Mouse (Mus musculus): ENCODE results near the gene Cacna2d1.

The Cacna2d1 gene

DNA sequence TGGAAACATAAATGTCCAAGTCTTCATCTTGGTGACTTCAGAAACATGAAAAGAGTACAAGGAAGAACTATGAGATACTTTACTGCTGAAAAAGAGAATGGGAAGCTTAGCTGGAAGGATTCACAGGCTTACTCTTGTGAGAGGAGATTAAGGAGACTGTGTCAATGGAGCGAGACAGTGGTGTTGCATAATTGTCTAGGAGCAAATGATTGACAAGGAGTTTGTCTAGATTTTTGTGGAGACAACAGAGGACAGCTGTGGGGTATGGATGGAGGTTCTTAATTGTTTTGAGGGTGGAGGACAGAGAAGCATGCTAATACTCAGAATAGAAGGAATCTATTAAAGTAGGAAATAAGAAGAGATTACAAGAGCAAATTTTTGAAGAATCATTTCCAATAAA lies 100.8 kb downstream of the Cacna2d1 start:
- CTCF ChIA-PET: no interaction called here
- POLR2A ChIA-PET: no interaction called here

DNA sequence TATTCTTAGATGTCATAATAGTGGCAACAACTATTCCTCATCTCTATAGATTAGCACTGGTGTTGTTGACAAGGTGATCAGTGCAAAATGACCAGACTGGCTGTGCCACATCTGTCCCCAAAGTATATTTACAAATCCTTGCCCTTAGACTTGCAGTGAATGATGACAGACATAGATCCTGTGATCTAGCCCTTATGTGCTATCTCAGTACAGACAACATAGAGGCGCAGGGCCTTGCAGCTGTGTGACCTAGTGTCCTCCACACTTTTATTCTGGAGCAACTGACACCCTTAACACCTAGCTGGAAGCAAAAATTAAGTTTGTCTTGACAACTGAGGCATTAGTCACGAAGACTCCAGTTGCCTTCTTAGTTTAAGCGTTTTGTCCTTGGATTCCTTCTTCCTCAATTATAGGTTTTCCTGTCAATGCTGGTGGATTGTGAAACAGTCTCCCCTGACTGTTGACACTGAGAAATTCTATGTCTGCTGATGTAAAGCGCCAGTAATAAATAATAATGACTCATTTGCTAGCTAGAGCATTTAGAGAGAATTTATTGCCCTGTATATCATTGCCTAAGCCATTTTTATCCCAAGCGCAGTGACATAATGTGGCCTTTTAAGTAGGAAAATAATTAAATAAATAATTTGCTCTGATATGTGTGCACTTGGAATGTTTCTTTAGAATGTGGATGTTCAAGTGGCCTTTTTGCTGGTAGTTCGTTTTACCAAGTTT lies 110.8 kb downstream of the Cacna2d1 start:
- ChIA-PET CTCF (no interaction called here), POLR2A (no interaction called here)

DNA sequence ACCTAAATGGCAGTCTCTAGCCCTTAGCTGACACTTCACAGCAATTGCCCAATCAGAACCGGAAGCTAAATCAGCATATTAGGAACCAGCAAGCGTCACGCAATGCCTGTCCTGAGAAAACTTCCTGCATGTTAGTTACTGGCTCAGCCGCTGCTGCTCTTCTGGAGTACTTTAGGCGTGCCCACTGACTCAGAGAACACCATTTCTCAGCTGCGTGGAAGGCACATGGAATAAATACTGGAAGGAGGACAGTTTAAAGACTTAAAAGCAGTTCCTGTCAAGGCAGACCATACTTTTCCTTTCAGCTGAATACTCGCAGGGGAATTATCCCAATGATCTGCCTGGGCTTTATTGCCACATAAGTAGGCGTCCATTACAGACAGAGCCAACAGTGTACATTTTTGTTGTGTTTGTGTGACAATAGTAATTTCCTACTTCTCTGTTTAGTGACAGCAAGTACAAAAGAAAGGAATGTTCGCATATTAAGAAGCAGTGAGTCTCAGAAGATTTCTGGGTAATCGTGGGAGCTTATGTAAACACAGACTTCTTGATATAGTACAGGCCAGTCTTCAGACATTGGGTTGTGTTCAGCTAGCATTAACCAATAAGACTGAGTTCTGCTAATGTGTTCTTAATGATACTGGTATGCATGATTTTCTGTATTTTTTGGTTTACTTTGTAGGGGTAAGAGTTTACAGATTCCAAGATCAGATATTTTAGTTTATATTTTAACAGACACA lies 113.1 kb downstream of the Cacna2d1 start:
- POLR2A ChIA-PET: no interaction called here
- CTCF ChIA-PET: no interaction called here

DNA sequence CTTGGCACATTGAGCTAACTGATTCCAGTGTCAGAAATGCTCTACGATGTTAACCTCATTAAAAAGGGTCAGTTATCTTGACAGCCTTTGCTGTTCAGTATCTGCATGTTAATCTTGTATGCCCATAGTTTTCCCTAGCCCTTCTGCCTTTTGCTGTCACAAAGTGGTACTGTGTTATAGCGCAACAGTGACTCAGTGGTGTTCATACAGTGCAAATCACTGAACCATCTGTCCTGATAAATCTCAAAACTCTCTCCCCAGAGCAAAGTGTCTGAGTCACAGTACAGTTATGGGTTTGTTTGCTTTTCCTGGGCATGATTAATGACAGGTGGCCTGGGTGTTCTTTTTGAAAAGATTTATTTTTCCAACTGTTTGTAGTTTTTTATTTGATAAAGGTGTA lies 122.3 kb downstream of the Cacna2d1 start:
- ChIA-PET POLR2A (no interaction called here), CTCF (interaction anchor here in 1 of 4 experiments (0.6 kb wide), 1 partner anchor 1153 kb away, joined by 6 read pairs; no protein-coding TSS in a partner anchor)

DNA sequence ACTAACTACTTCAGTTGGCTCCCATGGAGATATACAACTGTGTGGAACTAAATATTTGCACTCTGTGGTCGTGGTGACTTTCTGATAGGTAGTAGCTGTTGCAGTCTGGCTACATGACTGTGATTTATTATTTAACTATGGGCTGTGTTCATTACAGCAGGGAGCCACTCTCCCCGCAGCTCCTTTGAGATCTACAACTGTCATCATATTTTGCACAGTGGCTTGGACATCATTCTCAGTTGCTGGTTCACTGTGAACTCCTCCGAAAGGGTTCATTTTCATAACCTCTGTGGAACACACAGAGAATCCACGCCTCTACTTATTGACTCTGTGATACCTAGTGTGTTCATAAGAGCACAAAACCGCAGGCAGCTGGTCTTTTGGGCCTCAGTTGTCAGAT lies 128.3 kb downstream of the Cacna2d1 start:
- ChIA-PET CTCF (no interaction called here), POLR2A (no interaction called here)

DNA sequence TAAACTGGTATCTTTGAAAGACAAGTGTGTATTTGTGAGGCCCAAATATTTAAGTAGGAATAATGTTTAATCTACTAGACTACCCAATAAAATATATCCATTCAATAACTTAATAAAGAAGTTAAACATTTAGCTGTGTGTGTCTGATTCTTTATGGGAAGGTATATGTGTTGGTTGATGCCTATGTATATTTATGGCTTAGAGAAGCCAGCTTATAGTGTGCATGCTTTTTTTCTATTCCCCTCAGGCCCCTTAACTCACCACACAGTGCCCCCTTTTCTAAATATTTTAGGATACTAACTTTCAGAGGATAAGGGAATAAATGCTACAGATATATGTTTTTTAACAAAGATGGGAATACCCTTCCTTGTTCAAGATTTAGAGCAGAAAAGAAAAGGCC lies 128.8 kb downstream of the Cacna2d1 start:
- ChIA-PET CTCF (no interaction called here), POLR2A (no interaction called here)

DNA sequence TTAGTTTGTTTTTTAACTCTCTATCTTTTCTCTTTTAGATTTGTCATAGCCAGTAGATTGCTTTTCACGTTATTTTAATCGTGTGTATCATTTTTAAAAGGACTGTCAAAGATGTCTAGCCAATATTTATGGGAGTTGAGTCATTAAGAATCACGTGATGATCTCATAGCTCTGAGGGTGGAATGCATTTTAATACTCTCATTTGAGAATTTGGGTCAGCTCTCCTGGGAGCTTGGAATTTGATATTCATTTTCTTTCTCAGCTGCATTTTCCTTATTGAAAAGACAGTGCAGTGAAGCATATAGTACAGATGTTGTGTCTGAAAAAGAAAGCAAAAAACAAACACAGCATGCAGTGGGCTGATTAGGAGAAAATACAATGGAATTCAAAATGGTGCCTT lies 129.5 kb downstream of the Cacna2d1 start:
- POLR2A ChIA-PET: no interaction called here
- CTCF ChIA-PET: no interaction called here

DNA sequence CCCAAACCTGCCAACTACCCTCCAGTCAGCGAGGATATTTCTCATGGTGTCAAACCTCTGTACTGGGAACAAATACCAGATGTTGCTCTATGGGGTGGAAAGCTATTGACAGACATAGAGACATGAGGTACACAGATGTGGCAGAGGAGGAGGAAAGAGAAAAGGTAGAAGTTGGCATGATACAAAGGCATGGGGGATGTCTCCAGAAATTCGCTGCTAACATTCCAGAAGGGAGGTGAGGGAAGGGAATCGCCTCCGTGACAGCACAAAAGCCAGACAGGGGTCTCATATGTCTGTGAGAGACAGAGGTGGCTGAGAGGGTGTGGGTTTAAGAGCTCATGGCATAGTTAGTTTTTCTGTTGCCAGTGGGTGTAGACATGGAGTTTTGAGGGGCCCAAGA lies 131.3 kb downstream of the Cacna2d1 start:
- CTCF ChIA-PET: no interaction called here
- POLR2A ChIA-PET: no interaction called here

DNA sequence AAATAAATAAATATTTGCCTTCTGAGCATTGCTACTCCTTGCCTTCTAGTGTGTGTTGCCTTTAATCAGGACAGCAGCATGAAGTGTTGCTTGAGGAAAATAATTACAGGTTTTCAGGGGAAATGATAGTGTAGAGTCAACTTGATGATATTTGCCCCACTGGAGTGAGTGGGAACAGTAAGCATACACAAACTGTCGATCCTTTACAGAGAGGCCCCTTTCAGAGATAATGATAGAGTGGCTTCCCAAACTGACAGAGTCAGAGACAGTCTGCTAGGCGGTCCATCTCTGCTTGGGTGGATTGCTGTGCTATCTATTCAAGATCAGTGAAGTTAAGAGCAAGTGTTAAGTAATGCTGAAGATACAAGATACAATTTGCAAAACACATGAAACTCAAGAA lies 147.8 kb downstream of the Cacna2d1 start:
- ChIA-PET POLR2A (no interaction called here), CTCF (no interaction called here)

DNA sequence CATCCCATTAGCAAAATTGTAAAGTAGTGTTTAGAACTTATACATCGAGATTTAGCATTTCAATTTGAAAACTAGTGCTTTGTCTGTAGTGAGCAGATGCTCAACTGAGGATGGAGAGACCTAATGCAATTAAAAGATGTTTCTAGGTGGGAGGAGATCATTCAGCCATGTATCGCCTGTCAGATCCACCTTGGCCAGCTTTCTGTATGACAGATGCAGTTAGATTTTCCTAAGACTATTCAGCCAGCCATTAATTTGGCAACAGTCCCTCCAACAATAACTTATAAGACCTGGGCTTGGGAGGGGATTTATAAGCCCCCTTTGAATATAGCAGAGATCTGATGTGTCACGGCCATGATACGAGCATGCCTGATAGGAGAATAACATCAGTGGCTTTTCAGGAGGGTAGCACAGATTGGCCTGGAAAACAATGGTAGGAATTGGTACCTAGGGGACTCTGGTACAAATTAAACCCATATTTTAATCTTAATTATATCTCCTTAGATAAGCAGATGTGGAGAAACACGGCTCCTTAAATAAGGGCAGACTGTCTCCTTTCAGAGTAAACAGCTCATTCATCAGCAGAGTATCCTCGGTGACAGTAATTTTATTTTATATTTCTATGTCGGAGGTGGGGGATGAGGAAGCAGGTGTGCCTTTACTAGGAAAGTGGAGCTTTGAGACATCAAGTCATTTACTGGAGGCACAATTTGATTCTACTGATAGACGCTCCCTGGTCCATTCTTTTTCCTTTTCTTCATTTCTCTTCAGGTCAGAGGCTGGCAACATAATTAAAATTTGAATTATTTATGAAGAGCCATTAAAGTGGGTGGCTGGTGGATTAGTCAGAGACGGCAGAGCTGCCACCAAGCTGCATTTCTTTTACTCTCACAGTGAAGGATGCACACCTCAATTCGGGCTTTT lies 152.8 kb downstream of the Cacna2d1 start:
- ChIA-PET POLR2A (no interaction called here), CTCF (no interaction called here)

DNA sequence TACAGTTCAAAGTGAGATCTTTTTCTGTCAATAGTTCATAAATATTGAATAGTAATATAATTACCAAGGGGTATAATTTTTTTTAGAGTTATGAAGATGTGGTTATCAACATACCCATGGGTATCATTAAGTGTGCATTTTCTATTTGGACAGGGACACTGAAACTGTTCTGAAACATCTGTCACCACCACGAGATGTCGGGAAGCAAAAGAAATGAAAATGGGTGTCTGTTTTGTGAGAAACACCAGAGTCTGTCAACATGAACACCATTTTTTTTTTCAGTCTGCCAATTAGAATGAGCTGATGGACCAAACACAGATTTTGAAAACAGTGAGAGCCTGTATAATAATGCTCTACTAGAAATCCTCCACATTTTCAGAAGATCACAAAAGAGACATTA lies 153.5 kb downstream of the Cacna2d1 start:
- ChIA-PET CTCF (no interaction called here), POLR2A (interaction anchor here in 1 of 4 experiments (0.5 kb wide), 1 partner anchor 100 kb away, joined by 6 read pairs; no protein-coding TSS in a partner anchor)

DNA sequence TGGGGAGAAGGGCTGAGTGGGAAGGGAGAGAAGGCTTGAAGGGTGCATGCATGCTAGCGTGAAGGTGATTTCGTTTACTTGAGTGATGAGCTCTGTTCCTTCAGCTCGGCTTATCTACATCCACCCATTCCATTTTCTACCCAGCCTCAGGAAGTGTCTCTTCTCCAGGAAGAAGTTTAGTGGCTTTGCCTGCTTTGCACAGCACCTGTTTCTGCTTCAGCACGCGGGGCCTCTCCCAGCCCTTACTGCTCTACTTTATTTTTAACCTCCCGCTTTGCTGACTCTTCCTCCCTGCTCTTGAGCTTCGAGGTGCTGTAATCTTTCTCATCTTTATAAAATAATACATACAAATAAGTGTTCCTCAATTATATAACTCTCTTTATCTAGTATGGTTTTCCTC lies 158.0 kb downstream of the Cacna2d1 start:
- CTCF ChIA-PET: no interaction called here
- POLR2A ChIA-PET: no interaction called here

DNA sequence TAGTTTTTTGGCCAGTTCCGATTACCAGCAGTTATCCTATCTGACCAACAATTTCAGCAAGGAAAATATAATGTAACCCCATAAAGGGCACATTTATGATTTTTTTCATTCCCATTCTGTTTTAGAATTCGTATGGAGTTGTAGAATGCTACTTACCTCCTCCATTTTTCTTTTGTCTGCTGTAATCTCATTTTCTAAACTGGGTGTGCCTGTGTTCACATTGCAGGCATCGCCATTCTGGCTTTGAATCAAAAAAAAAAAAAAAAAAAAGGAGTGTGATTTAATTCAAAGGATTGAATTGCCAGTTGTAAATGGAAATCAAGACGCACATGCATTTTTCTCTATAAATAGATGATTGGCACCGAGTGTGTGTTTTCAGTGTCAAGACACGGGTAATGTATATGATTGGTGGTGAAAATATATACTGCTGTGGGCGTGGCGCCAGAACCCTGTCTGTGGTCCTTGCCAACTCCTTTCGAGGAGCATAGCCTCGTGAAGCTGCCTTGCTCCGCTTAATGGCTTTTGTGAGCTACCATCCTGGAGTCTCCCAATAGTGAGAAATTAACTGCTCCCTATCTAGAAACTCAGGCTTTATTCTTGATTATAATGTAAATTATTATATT lies 158.7 kb downstream of the Cacna2d1 start:
- POLR2A ChIA-PET: no interaction called here
- CTCF ChIA-PET: no interaction called here

DNA sequence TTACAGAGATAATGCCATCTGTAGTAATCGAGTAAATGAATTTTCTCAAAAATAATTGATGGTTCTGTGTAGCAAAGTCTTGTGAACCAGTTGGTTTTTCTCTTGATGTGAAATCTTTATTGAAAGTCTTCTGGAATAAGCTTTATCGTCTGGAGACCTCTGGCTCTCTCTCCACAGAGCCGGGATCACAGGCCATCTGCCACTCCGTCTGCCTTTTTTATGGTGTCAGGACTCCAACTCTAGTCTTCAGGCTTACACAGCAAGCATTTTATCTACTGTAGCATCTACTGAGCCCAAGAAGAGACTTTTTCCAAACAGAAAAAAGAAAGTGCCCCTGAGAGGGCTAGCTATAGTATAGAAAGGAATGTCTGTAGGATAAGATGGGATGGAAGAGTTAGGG lies 160.9 kb downstream of the Cacna2d1 start:
- CTCF ChIA-PET: no interaction called here

DNA sequence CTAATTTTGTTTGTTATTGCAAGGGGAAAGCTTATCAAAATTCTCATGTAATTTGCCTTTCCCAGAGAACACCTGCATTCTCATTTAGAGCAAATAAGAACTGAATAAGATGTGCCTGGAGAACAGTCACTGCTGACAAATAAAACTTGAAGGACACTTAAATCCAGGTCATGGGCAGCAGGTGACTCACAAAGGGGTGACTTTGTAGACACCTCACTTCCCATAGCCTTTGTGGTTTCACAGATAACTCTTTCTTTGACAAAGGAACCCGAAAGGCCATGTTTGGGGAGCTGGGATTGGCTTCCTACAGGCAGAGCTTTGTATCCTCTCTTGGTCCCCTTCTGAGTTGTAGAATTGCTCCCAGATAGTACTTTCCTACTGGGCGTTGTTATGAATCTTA lies 164.3 kb downstream of the Cacna2d1 start:
- CTCF ChIA-PET: no interaction called here
- POLR2A ChIA-PET: no interaction called here

More for the DNA sequence above, 160.9 kb downstream of the Cacna2d1 start:
- POLR2A ChIA-PET: interaction anchor here in 1 of 4 experiments (0.6 kb wide), 1 partner anchor 86 kb away, joined by 4 read pairs; no protein-coding TSS in a partner anchor

DNA sequence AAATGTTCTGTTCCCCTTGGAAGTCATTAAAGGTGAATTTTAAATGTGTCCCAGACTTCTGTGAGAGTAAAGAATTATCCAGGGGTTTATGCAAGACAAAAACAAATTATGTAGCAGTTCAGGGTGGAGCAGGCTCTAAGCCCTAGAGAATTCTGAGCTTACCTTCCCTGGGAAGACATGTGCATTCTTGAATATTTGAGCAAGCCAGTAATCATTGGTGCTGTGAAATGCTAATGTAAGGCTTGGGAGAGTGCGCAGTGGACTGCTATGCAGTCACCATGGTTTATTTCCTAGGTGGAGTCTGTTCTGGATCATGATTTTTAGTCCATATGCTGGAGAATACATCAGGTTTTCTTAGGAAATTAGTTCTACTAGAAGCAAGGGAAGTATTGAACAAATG lies 167.3 kb downstream of the Cacna2d1 start:
- ChIA-PET CTCF (no interaction called here), POLR2A (interaction anchor here in 1 of 4 experiments (0.5 kb wide), 1 partner anchor 21 kb away, joined by 3 read pairs; no protein-coding TSS in a partner anchor)

DNA sequence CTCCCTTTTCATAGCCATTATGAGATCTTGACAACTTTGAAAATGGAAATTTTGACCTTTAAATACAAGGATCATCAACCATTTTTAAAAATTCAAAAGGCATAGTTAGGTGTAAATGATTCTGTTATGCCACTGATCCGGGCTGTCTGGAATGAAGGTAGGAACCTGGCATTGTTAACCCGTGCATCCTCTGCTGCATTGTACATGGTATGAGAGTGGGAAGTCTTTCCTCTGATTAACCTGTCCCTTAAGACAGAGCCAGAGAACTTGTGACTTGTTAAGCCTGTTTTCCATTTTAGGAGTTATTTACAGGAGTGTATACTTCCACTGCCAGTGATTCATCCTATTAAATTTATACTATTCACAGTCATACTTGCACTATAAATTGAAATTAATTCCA lies 171.2 kb downstream of the Cacna2d1 start:
- ChIA-PET CTCF (no interaction called here), POLR2A (no interaction called here)

DNA sequence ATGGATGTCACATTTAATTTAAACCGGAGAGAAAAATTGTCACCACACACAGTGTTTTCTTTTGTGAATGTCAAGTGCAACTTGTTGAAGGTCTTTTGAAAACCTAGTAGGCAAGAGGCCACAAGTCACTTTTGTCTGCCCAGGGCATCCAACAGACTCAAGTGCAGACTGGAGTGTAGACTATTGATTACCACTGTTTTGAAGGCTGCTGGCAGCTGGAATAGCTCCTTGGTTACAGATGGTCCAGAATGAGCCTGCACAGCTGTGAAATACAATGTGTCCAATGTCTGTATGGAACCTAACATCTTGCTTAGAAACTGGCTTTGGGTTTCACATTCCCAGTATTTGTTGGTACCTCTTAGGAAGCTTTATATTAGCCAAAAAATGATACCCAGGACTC lies 176.2 kb downstream of the Cacna2d1 start:
- ChIA-PET POLR2A (interaction anchor here in 1 of 4 experiments (0.5 kb wide), 1 partner anchor 411 kb away, joined by 3 read pairs; no protein-coding TSS in a partner anchor), CTCF (no interaction called here)

DNA sequence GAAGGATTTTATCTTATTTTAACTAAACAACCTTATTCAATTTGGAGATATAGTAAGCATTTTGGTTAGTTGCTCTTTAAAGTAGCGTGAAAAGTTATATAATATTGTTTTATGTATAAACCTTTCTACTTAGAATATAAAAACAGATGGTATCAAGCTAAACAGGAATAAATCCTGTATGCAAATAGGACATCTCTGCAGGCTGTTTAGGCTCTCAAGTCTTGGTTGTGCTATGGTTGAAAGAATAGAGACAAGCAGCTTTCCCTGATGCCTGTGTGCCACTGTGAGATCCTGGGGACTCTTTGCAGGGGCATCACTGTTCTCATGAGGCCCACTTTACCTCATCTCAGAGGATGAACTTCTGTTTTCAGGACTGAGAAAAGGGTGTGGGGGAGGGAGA lies 179.4 kb downstream of the Cacna2d1 start:
- ChIA-PET POLR2A (no interaction called here), CTCF (no interaction called here)

DNA sequence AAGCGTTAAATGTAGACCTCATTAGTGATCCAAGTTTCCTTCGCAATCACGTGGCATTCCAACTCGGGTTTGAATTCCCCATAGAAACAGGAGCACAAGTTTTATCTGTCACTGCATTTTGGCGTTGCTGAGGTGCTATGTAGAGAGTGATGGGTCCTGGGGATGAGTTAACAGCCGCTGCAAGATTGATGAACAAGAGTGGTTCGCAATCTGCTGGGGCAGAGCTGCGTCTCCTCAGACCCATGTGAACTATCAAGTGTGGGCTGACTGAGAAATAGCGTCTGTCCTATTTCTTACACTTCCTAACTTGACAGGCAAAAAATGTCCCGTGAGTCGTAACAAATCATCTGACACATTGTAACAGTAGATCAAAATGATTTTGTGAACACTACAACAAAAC lies 186.8 kb downstream of the Cacna2d1 start:
- CTCF ChIA-PET: no interaction called here
- POLR2A ChIA-PET: no interaction called here
